Mouse (Mus musculus) liver, adult 2 months (tissue): ENCODE data around the gene 4930415O20Rik. TPM values are rescaled to one million over a fixed set of nuclear protein-coding genes. Genes with fewer than 3 reads are reported as not detected.
A peak's percentile ranks its signal among the peaks of the same experiment; 100 is the strongest.

Experiments used
- DNase-seq: peaks from one replicate; pipeline ENCODE4 v3.0.0-alpha.2; 2011; ENCODE audit warnings: low read depth, low spot score; ENCODE audit errors: extremely low read depth
- H3K27ac ChIP-seq: fragments of 200-500 bp; replicated peaks from 2 replicates; pipeline ENCODE4 v1.5.1; 2012; ENCODE audit warnings: low read depth, mild to moderate bottlenecking, control low read depth, inconsistent platforms, low read length; ENCODE audit not compliant: insufficient read depth
- H3K27me3 ChIP-seq: fragments of 200-500 bp; 2 replicates; pipeline ENCODE4 v1.6.1; 2012; ENCODE audit warnings: mild to moderate bottlenecking, moderate library complexity, low read length, inconsistent platforms; ENCODE audit not compliant: control insufficient read depth, insufficient read depth
- H3K36me3 ChIP-seq: fragments of 200-500 bp; 2 replicates; pipeline ENCODE4 v1.6.1; 2012; ENCODE audit warnings: low read length, inconsistent platforms; ENCODE audit not compliant: control insufficient read depth, insufficient read depth
- H3K4me1 ChIP-seq: fragments of 200-500 bp; 2 replicates; pipeline ENCODE4 v1.6.1; 2011; ENCODE audit warnings: low read length; ENCODE audit not compliant: control insufficient read depth, insufficient read depth
- H3K4me3 ChIP-seq: fragments of 200-500 bp; 2 replicates; pipeline ENCODE4 v1.5.1; 2011; ENCODE audit warnings: low read depth, mild to moderate bottlenecking, control low read depth, low read length, moderate library complexity; ENCODE audit not compliant: insufficient read depth
- H3K79me2 ChIP-seq: fragments of 200-500 bp; 2 replicates; pipeline ENCODE4 v1.6.1; 2012; ENCODE audit warnings: inconsistent platforms, mild to moderate bottlenecking, low read length, moderate library complexity; ENCODE audit not compliant: control insufficient read depth, insufficient read depth
- H3K9ac ChIP-seq: fragments of 200-500 bp; 2 replicates; pipeline ENCODE4 v1.6.1; 2012; ENCODE audit warnings: low read depth, mild to moderate bottlenecking, control low read depth, inconsistent platforms, low read length
- CTCF ChIP-seq: fragments of 200-500 bp; IDR thresholded peaks from 2 replicates; pipeline ENCODE4 v1.5.1; 2011; ENCODE audit warnings: low read depth, low read length, control low read depth
- POLR2A ChIP-seq: fragments of 200-500 bp; IDR thresholded peaks from 2 replicates; pipeline ENCODE4 v1.6.1; 2011; ENCODE audit warnings: low read length, control low read depth; ENCODE audit not compliant: insufficient read depth; ENCODE audit errors: extremely low read depth
- WGBS: fragments of 180-500 bp; shearing (Covaris S2); methylation state at CpG from one replicate; pipeline ENCODE4 v1.1.7; 2018; 5-methylcytosine and 5-hydroxymethylcytosine counted together
- polyA plus RNA-seq: library from polyadenylated mRNA; depleted of rRNA; stranded (reverse); fragments of >200 nt; gene quantifications from 2 replicates; pipeline ENCODE4 v1.2.3, GENCODE M21; 2012
- total RNA-seq: library from RNA; depleted of rRNA; stranded (reverse); fragments of >200 nt; gene quantifications from 2 replicates; pipeline ENCODE4 v1.2.3, GENCODE M21; 2014

The 4930415O20Rik gene
- total and polyA plus RNA-seq, 2 experiments: not detected

GRCm38 (mm10) chr15:98629464-98629863 lies 58.7 kb downstream of the 4930415O20Rik start:
- Histone ChIP-seq H3K4me3 (no peak overlapping the region), H3K9ac (no peak overlapping the region), H3K36me3 (no peaks in the 10 kb centered on the region), H3K79me2 (no peaks in the 10 kb centered on the region), H3K27me3 (peaks cover 28% of the 10 kb centered on the region), H3K27ac (no peak overlapping the region), H3K4me1 (no peaks in the 10 kb centered on the region)
- WGBS: 59% methylated on average over 6 of the region's 6 CpGs
- no peak for TF ChIP-seq CTCF
- TF ChIP-seq POLR2A: no peak
- DNase-seq: no peak

GRCm38 (mm10) chr15:98630540-98630939 lies 59.7 kb downstream of the 4930415O20Rik start, which contains the start of gene Cacnb3:
Cacnb3 (plus strand) TSS chr15:98630840.
- Histone ChIP-seq H3K36me3 (no peaks in the 10 kb centered on the region), H3K4me3 (no peak within 1 kb of the TSS), H3K4me1 (no peaks in the 10 kb centered on the region), H3K27me3 (peaks cover 31% of the 10 kb centered on the region), H3K27ac (no peak within 1 kb of the TSS), H3K9ac (no peak within 1 kb of the TSS), H3K79me2 (no peaks in the 10 kb centered on the region)
- DNase-seq: no peak
- 62% methylated on average over 4 of the region's 4 CpGs for WGBS
- TF ChIP-seq POLR2A: no peak
- TF ChIP-seq CTCF: no peak

GRCm38 (mm10) chr15:98631493-98631892 lies 60.7 kb downstream of the 4930415O20Rik start:
- WGBS: 4% methylated on average over 18 of the region's 18 CpGs
- no peak overlapping the region for H3K27ac ChIP-seq
- no peaks in the 10 kb centered on the region for H3K4me1 ChIP-seq
- H3K27me3 ChIP-seq: peaks cover 31% of the 10 kb centered on the region
- TF ChIP-seq POLR2A: no peak
- peak; percentile 87 for TF ChIP-seq CTCF
- no peak for DNase-seq
- H3K4me3 ChIP-seq: no peak overlapping the region
- no peaks in the 10 kb centered on the region for H3K79me2 ChIP-seq
- no peak overlapping the region for H3K9ac ChIP-seq
- H3K36me3 ChIP-seq: no peaks in the 10 kb centered on the region

- Histone ChIP-seq H3K27ac (no peak overlapping the region), H3K4me1 (no peaks in the 10 kb centered on the region), H3K4me3 (no peak overlapping the region), H3K9ac (no peak overlapping the region; the same call in 1 of the 2 replicates), H3K27me3 (peaks cover 31% of the 10 kb centered on the region), H3K36me3 (no peaks in the 10 kb centered on the region), H3K79me2 (no peaks in the 10 kb centered on the region)
- no peak for DNase-seq
- TF ChIP-seq POLR2A: no peak
- no peak for TF ChIP-seq CTCF
- 3% methylated on average over 25 of the region's 25 CpGs for WGBS
These were observed 61.4 kb downstream of the 4930415O20Rik start for GRCm38 (mm10) chr15:98632107-98632744.

- no peak overlapping the region for H3K4me3 ChIP-seq
- H3K79me2 ChIP-seq: no peaks in the 10 kb centered on the region
- H3K4me1 ChIP-seq: no peaks in the 10 kb centered on the region
- no peaks in the 10 kb centered on the region for H3K36me3 ChIP-seq
- H3K27me3 ChIP-seq: peaks cover 31% of the 10 kb centered on the region
- no peak overlapping the region for H3K27ac ChIP-seq
- no peak for DNase-seq
- 9% methylated on average over 4 of the region's 4 CpGs for WGBS
- TF ChIP-seq CTCF (no peak), POLR2A (no peak)
- no peak overlapping the region for H3K9ac ChIP-seq
These were observed 62.1 kb downstream of the 4930415O20Rik start for GRCm38 (mm10) chr15:98632921-98633320.

- TF ChIP-seq POLR2A: no peak
- Histone ChIP-seq H3K27ac (no peak overlapping the region), H3K36me3 (no peaks in the 10 kb centered on the region), H3K27me3 (peaks cover 24% of the 10 kb centered on the region), H3K4me1 (no peaks in the 10 kb centered on the region), H3K79me2 (no peaks in the 10 kb centered on the region), H3K4me3 (peak overlapping the region; percentile 55), H3K9ac (no peak overlapping the region)
- no peak for DNase-seq
- WGBS: 3% methylated on average over 25 of the region's 25 CpGs
These were observed 63.1 kb downstream of the 4930415O20Rik start for GRCm38 (mm10) chr15:98633822-98634470.
